Mouse (Mus musculus) layer of hippocampus, adult 9-11 months (tissue): ENCODE measurements around the gene Bphl.
"Not testable (repeated sequence)": the region's sequence is repeated elsewhere in the genome, so short reads cannot be mapped to it uniquely, and the experiment has no call there.

Experiments
- DNase-seq: peaks from one replicate; pipeline ENCODE4 v3.0.0; 2022

The Bphl gene

DNA sequence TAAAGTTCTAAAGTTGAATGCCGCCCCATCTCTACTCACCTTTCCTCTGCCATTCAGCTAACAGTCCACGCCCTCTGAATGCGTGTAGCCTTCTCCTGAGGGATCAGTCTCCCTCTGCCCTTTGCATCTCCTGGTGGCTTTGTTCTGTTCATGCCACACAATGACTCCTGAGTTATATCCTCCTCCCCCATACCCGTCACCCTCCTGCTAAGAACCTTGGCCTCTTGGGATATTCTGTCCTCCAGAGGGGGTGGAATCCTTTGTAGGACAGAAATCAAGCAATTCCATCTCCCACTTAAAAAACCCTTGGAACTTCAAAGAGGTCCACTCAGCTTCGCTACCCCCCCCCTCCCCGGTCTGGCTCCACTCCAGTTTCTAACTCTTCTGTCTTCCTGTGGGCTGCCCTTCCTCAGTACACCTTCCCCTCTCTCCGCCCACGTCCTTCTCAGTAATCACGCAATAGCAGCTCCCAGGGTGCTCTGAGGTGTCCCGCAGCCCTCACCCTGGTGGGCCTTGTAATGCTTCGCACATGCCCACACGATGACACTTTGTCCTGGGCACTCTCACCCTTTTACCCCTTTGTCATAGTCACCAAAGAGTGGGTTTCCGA lies 16.4 kb downstream of the Bphl start:
- no peak for DNase-seq

GRCm38 (mm10) chr13:34054391-34054790 lies 17.0 kb downstream of the Bphl start:
- DNase-seq = no peak

DNA sequence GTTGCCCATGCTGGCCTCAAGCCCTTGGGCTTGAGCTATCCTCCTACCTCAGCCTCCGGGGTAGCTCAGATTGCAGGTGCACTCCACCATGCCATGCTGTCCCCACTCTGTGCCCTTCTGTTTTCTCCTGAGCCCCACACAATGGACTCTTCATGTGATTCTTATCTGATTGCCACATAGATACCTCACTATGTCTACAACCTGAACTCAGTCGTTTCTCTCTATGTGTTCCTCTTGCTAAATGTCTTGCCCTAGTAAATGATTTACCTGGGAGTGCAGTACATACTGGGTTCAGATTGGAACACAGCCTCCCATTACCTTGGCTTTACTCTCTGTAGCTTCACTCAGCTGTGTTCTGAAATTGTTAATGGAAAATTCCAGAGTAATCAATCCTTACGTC lies 17.6 kb downstream of the Bphl start:
- DNase-seq = no peak

DNA sequence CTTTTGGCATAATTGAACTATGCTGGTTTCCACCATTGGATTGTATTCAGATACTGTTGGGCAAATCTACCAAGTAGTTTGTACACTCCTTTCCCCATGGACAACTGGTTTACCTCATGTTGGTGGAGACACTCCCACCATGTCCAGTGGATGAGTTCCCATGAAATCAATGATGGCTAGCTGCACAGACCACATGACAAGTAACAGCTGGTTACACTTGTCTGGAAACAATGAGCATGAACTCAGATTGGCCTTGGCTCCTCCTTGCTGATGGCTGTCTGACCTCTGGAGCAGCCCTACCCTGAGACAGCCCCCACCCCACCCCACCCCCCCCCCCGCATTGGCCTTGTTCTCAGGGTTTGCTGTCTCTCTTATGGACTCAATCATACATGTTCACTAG lies 19.9 kb downstream of the Bphl start:
- DNase-seq = no peak

- DNase-seq = no peak
Measured at GRCm38 (mm10) chr13:34060061-34060460, 22.7 kb downstream of the Bphl start.

DNA sequence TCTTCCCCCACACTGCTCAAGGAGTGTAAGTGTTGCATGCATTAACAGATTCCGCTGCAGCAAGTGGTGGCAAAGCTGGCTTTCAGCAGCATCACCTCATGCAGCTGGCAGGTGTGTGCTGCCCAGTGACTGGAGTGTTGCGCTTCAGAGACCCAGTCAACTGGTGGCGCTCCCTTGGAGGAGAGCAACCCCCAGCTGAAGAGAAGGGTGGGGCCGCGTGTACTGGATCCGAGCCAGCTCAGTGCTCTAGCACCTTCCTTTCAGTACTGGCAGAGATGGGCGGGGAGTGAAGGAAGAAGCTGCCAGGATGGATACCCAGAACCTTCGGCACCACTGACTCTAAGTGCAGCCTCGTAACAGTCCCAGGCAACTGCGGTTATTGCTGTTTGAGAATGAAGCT lies 25.1 kb downstream of the Bphl start:
- DNase-seq = no peak

DNA sequence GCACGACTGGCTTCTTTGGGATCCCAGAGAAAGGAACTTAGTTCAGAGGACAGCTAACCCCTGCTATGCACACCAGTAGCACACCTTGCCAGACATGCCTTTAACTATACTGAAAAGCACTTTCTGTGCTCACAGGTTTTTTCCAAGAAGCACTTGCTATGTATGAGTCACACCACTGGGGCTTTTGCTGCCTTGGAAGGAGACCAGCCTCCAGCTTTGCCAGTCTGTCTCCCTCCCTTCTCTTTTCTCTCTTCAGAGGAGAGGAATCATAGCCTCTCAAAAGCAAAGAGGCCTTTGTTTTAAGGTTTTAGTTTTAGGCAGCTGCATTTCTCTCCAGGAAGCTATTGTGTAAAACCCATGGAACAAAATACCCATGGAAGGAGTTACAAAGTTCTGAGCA lies 29.0 kb downstream of the Bphl start:
- peak; percentile 62 for DNase-seq

- DNase-seq = no peak
Measured at GRCm38 (mm10) chr13:34070296-34070695, 32.9 kb downstream of the Bphl start.

GRCm38 (mm10) chr13:34071836-34072235 lies 34.4 kb downstream of the Bphl start:
- DNase-seq = no peak

- DNase-seq = no peak
Measured at GRCm38 (mm10) chr13:34072847-34073246, 35.5 kb downstream of the Bphl start.

DNA sequence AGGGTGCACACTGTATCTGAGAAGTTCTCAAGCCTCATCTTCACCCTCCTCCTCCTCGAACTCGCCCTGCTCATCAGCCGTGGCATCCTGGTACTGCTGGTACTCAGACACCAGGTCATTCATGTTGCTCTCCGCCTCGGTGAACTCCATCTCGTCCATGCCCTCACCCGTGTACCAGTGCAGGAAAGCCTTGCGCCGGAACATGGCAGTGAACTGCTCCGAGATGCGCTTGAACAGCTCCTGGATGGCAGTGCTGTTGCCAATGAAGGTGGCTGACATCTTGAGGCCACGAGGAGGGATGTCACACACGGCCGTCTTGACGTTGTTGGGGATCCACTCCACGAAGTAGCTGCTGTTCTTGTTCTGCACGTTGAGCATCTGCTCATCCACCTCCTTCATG lies 37.0 kb downstream of the Bphl start:
- DNase-seq = not testable (repeated sequence)

DNA sequence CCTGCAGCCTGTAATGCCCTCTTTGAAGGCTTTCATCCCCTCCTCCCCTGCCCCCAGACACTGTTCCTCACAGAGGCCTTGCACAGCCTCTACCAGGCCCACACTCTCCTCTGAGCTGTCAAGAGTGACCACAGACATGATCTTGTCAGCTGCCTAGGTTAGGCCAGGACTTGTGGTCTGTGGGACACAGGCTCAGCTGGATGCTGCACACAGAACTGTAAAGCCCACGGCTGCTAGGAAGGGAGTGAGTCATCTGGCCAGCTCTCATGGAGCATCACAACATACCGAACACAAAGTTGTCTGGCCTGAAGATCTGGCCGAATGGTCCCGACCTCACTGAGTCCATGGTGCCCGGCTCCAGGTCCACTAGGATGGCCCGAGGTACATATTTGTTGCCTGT lies 38.5 kb downstream of the Bphl start:
- not testable (repeated sequence) for DNase-seq

GRCm38 (mm10) chr13:34076561-34077491 lies 39.4 kb downstream of the Bphl start:
- DNase-seq = peak; percentile 44

DNA sequence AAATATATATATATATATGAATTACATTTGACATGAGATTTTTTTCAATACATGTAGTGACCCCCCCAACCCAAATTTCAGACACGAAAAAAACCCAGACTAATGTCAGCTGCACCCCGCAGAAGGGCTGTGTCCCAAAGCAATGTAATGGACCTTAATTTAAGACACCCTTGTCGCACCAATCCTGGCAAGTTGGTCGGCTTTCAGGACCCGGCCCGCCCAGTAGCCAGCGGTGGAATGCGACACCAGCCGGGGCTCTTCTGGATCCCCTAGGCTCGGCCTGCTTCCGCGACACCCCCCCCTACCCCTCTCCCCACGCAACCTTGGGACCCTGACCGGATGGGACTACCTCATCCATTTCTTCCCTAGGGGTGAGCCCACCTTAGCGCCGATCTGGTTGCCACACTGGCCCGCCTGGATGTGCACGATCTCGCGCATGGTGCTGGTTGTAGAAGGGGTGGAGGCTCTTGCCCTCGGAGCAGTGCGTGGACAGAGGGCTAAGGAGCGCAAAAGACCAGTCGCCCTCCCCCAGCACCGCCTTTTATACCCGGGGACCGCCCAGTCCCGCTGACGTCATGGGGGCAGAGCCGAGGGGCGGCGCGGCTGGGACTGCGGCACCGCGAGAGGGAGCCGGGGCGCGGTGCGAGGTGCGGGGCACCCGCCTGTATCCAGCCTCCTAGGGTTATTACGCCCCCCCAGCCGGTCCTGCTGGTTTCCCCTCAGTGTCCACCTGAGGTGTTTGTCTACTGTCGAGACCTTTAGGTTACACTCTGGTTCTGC lies 40.3 kb downstream of the Bphl start, which contains the start of gene Tubb2a:
TSS of gene Tubb2a (minus strand) at position 516 of the 780 bp plus-strand sequence.
- peak; percentile 92 for DNase-seq

DNA sequence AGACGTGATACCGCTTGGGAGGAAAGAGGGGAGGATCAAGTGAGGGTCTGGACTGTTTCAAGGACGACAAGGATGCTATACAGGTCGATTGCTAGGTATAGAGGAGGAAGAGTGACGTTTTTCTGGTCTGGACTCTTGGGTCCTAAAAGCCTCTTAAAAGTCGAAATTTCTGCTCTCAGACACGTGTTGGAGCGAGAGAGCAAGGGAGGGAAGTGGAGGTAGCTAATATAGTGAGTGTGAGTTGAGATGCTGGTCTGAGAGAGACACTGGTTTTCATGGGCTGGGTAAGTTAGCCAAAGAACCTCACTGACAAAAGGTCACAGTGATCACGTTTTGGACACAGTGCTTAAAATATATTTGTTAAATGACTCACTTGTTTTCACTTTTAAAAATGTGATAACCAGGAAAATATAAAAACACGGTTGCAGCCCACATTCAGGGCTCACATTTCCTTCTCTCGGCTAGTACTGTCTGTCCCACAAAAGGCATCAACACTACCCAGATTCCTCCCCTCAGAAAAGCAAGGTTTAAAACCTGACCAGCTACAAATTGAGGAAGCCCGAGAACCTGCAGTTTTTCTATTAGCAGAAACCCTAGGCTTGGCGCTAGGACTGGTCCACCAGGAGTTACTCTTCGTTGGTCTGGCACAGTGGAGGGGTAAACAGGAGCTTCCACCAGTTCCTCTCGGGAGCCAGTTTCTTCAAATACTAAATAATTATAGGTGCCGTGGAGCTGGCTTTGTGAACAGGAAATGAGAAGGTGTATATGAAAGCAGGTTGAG lies 41.3 kb downstream of the Bphl start:
- no peak for DNase-seq

- no peak for DNase-seq
Measured at GRCm38 (mm10) chr13:34079801-34080200, 42.4 kb downstream of the Bphl start.

DNA sequence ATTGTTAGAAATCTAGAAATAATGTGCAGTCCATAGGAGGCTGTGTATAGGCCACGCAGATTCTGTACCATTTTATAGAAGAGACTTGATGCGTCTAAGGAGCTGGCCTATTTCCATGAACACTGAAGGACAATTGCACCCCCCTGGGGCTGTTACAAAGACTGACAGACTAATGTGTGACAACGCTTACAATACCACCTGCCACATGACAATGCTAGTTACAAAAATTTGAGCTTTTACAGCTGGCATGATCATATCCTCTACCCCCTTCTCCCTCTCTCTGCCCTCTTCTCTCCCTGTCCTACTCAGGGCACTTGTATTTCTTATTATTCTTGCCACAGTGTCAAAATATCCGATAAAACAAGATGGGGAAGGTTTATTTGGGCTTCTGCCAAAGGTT lies 44.5 kb downstream of the Bphl start:
- no peak for DNase-seq

GRCm38 (mm10) chr13:34084026-34084750 lies 46.8 kb downstream of the Bphl start:
- no peak for DNase-seq

DNA sequence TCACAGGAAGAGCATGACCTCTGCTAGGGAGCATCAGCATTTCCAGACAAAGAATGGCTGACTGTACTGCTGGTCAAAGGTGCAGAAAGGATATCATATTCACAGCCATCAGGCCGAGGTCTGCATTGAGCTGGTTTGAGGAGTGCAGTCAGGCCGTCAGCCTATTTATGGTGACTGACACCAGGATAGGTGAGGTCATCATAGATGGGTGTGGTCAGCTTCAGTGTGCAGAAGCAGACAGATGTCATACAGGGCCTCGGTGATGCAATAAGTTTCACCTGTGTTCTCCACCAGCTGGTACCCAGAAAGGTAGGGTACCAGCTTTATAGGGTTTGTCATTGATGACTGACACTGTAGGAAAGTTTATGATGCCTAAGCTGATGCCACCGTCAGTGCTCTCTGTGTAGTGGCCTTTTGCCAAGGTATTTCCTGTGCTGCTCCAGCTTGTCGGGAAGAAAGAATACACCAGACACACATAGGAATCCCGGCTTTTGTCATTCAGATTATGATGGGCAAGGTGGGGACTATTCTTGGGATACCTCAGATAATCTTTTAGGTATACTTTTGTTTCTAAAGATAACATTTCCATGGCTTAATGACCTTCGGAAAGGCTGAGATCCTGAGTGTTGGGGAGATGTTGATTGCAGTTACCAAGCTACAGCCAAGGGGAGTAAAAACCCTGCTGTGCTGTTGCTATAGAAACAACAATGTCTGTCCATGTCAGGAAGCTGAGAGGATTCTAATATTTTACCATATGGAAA lies 49.8 kb downstream of the Bphl start:
- no peak for DNase-seq

DNA sequence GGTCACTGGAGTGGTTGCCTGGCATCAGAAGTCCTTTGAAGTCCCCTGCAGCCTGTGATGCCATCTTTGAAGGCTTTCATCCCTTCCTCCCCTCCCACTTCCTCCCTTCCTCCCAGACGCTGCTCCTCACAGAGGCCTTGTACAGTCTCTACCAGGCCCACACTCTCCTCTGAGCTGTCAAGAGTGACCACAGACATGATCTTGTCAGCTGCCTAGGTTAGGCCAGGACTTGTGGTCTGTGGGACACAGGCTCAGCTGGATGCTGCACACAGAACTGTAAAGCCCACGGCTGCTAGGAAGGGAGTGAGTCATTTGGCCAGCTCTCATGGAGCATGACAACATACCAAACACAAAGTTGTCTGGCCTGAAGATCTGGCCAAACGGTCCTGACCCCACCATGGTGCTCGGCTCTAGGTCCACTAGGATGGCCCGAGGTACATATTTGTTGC lies 50.8 kb downstream of the Bphl start:
- not testable (repeated sequence) for DNase-seq

GRCm38 (mm10) chr13:34088871-34089288 lies 51.5 kb downstream of the Bphl start:
- DNase-seq = no peak
